Mouse (Mus musculus): ENCODE data around the gene Mylip. TPM values are rescaled to one million over a fixed set of nuclear protein-coding genes. Genes with fewer than 3 reads are reported as not detected.

Mylip gene
- polyA plus RNA-seq, 1 experiment from 2014 or later, result 6.3 TPM

GRCm38 (mm10) chr13:45455108-45455861 is 65.7 kb downstream of the Mylip start:
- Histone ChIP-seq H3K4me2 (peak overlapping the region; percentile 51), H3K4me1 (replicated peaks) (peaks cover 20% of the 10 kb centered on the region), H3K9ac (no peak overlapping the region; the same call in 1 of the 2 replicates), H3K9me3 (replicated peaks) (peaks cover 5% of the 10 kb centered on the region; the same call in 1 of the 2 replicates), H3K27ac (ENCODE audit: poor library complexity, severe bottlenecking) (peak overlapping the region; percentile 79), H3K4me3 (peak overlapping the region; percentile 6), H3K27me3 (replicated peaks) (no peaks in the 10 kb centered on the region), H3K36me3 (no peaks in the 10 kb centered on the region)
- WGBS, result 7% methylated on average over 15 of the region's 15 CpGs
- ATAC-seq (ENCODE audit: insufficient number of reproducible peaks, low FRiP score), result peak; percentile 36; the same call in 1 of the 2 replicates

DNA sequence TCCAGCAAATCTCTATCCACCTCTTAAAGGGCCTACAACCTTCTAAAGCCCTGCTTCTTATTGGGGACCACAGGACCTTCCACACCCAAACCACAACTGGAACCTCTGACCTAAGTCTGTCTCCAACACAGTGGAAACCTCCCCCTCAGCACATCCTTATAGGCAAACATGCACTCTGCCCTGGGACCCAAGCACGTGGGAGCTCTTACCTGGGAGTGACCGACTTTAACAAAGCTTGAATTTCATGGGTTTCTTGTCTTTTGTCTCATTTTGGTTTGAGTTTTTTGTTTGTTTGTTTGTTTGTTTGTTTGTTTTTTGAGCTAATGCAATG is 66.3 kb downstream of the Mylip start:
- Histone ChIP-seq H3K27me3 (replicated peaks) (no peaks in the 10 kb centered on the region), H3K9ac (no peak overlapping the region), H3K4me3 (no peak overlapping the region), H3K4me1 (replicated peaks) (peaks cover 20% of the 10 kb centered on the region), H3K9me3 (replicated peaks) (peaks cover 5% of the 10 kb centered on the region; the same call in 1 of the 2 replicates), H3K27ac (ENCODE audit: poor library complexity, severe bottlenecking) (peak overlapping the region; percentile 79), H3K4me2 (peak overlapping the region; percentile 51; the same call in 1 of the 2 replicates), H3K36me3 (no peaks in the 10 kb centered on the region)
- peak; percentile 45; the same call in 1 of the 2 replicates for ATAC-seq (ENCODE audit: insufficient number of reproducible peaks, low FRiP score)
- WGBS, result 67% methylated on average over 2 of the region's 2 CpGs

DNA sequence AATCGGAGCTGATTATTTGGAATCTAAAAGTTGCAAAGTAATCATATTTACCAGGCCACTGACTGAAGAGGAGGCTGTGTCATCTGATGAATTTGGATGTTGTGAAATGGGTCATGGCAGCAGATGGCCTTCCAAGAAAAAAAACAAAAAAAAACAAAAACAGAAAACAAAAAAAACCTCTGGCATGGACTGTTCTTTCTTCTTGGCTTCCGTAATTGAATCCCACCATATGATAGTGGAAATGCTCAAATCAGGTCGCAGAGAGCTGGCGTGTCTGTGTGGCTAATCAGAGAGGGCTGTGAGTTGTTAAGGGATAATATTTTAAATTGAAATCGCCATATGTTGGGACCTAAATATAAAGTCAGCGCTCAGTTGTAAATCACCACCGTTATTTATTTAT is 67.9 kb downstream of the Mylip start:
- H3K9ac ChIP-seq, result no peak overlapping the region
- WGBS, result 79% methylated on average over 7 of the region's 7 CpGs
- H3K4me3 ChIP-seq, result no peak overlapping the region
- no peak overlapping the region for H3K27ac ChIP-seq (ENCODE audit: poor library complexity, severe bottlenecking)
- ATAC-seq (ENCODE audit: insufficient number of reproducible peaks, low FRiP score), result no peak
- H3K4me2 ChIP-seq, result no peak overlapping the region
- H3K36me3 ChIP-seq, result no peaks in the 10 kb centered on the region
- H3K4me1 ChIP-seq (replicated peaks), result peaks cover 20% of the 10 kb centered on the region
- no peaks in the 10 kb centered on the region for H3K9me3 ChIP-seq (replicated peaks)
- no peaks in the 10 kb centered on the region for H3K27me3 ChIP-seq (replicated peaks)

DNA sequence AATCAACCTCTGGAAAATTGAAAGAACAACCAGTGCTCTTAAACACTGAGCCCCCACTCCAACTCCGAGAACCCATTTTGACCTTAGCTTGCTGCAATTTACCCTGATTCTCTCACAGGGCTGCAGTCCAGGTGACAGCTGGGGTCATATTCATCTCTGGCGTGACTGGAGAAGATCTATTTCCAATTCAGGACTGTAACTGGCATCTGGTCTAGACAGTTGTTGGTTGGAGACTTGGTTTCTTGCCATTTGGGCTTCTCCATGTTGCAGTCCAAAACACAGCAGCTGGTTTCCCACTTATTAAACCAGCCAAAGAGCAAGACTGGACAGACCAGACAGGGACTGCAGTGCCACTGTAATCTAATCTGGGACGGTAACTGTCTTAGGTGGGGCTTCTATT is 70.6 kb downstream of the Mylip start:
- Histone ChIP-seq H3K4me3 (no peak overlapping the region), H3K36me3 (no peaks in the 10 kb centered on the region), H3K9ac (no peak overlapping the region), H3K27me3 (replicated peaks) (no peaks in the 10 kb centered on the region), H3K9me3 (replicated peaks) (no peaks in the 10 kb centered on the region), H3K27ac (ENCODE audit: poor library complexity, severe bottlenecking) (no peak overlapping the region), H3K4me1 (replicated peaks) (peaks cover 7% of the 10 kb centered on the region), H3K4me2 (no peak overlapping the region)
- no peak for ATAC-seq (ENCODE audit: insufficient number of reproducible peaks, low FRiP score)
- 90% methylated on average over 3 of the region's 3 CpGs for WGBS

DNA sequence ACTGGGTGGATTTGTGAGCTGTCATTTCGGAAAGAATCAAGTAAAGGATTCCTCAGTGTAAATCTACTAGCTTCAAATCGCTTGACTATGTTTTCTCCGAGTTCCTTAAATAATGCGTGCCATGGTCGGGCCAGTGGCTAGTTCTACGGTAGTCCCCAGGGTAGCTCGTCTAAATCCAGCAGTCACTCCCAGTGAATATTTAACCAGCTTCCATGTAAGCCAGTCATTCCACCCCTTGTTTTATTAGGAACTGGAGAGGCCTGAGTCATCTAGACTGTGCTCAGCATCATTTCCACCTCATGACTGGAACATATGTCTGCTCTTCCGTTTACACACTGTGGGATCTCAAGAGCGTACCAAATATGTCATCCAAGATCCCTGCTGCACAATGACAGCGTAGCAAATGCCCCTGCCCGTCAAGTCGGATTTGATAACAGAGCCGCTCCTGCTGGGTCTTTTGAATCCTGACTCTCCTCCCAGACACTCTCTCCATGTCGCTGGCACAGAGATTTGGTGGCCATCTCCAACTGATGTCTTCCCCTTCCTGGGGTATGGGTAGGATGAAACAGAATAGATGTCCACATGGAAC is 71.9 kb downstream of the Mylip start:
- WGBS, result 68% methylated on average over 14 of the region's 14 CpGs
- Histone ChIP-seq H3K4me2 (no peak overlapping the region), H3K27ac (ENCODE audit: poor library complexity, severe bottlenecking) (no peak overlapping the region), H3K9me3 (replicated peaks) (no peaks in the 10 kb centered on the region), H3K9ac (no peak overlapping the region), H3K27me3 (replicated peaks) (no peaks in the 10 kb centered on the region), H3K4me1 (replicated peaks) (no peaks in the 10 kb centered on the region), H3K36me3 (no peaks in the 10 kb centered on the region), H3K4me3 (no peak overlapping the region)
- ATAC-seq (ENCODE audit: insufficient number of reproducible peaks, low FRiP score), result no peak

Other genes starting within 250 kb of the Mylip start
- 165 and 166 TPM in 2 replicates for gene Gmpr, start 117.7 kb downstream of the Mylip start, polyA plus RNA-seq (2016; fragmentation: Nextera tagmentation; extraction: Ambion mirVana)